Mouse (Mus musculus): ENCODE data around the gene Mad1l1. TPM values are rescaled to one million over a fixed set of nuclear protein-coding genes. Genes with fewer than 3 reads are reported as not detected.

Gene Mad1l1
- polyA plus RNA-seq, 1 experiment from 2014 or later = 43.7 TPM

DNA sequence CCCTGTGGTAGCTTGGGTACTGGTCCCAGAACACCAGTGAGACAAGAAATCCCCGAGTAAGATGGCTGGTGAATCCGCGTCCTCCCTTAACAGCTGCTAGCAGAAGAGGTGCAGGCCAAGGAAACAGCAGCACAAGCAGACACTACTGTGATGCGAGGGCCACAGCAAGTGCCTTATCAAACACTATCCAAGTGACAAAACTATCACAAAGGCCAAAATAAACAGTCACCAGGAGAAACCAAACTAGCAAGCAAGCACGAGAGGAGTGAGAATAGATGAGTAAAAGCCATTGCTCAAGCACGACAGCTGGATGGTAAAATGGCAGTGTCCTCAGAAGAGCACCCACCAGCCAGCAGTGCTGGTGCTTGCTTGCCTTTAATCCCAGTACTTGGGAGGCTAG is 153.8 kb downstream of the Mad1l1 start:
- no peak for DNase-seq (ENCODE audit: low spot score)
- Histone ChIP-seq H3K9ac (replicated peaks; ENCODE audit: low read length) (no peak overlapping the region), H3K4me1 (ENCODE audit: control insufficient read depth, insufficient read depth, low read length) (no peaks in the 10 kb centered on the region), H3K27ac (replicated peaks; ENCODE audit: low read depth, low read length) (no peak overlapping the region), H3K4me3 (ENCODE audit: low read depth, low read length) (no peak overlapping the region), H3K9me3 (replicated peaks; ENCODE audit: control insufficient read depth, low read length) (no peaks in the 10 kb centered on the region), H3K27me3 (ENCODE audit: control insufficient read depth, insufficient read depth, low read length) (no peaks in the 10 kb centered on the region), H3K4me2 (ENCODE audit: low read depth, low read length) (no peak overlapping the region), H3K36me3 (replicated peaks; ENCODE audit: control insufficient read depth, insufficient read depth, low read depth, low read length) (no peaks in the 10 kb centered on the region)
- ATAC-seq (replicated peaks; ENCODE audit: insufficient number of reproducible peaks, low FRiP score, low TSS enrichment, low read depth) = no peak
- 87% methylated on average over 6 of the region's 6 CpGs for WGBS

DNA sequence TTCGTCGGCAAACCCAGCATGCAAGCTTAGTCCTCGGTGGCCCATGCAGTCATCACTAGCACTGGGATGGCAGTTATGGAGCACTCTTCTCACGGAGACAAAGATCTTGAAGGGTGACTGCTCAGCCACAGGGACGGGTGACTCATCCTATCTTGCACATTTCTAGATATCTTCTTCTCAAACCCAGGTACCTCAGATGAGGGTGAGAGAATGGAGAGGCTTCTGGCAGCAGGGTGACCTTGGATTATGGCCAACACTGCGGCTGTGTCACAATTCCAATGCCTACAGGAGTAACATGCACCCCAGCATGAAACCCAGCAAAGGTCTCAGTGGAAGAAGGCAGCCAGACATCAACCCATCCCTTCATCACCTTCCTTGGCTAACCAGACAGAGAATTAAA is 154.3 kb downstream of the Mad1l1 start:
- Histone ChIP-seq H3K27me3 (ENCODE audit: control insufficient read depth, insufficient read depth, low read length) (no peaks in the 10 kb centered on the region), H3K4me3 (ENCODE audit: low read depth, low read length) (no peak overlapping the region), H3K9me3 (replicated peaks; ENCODE audit: control insufficient read depth, low read length) (no peaks in the 10 kb centered on the region), H3K36me3 (replicated peaks; ENCODE audit: control insufficient read depth, insufficient read depth, low read depth, low read length) (no peaks in the 10 kb centered on the region), H3K9ac (replicated peaks; ENCODE audit: low read length) (no peak overlapping the region), H3K4me2 (ENCODE audit: low read depth, low read length) (no peak overlapping the region), H3K4me1 (ENCODE audit: control insufficient read depth, insufficient read depth, low read length) (no peaks in the 10 kb centered on the region), H3K27ac (replicated peaks; ENCODE audit: low read depth, low read length) (no peak overlapping the region)
- WGBS = 93% methylated on average over 6 of the region's 6 CpGs
- ATAC-seq (replicated peaks; ENCODE audit: insufficient number of reproducible peaks, low FRiP score, low TSS enrichment, low read depth) (no peak), DNase-seq (ENCODE audit: low spot score) (no peak)

DNA sequence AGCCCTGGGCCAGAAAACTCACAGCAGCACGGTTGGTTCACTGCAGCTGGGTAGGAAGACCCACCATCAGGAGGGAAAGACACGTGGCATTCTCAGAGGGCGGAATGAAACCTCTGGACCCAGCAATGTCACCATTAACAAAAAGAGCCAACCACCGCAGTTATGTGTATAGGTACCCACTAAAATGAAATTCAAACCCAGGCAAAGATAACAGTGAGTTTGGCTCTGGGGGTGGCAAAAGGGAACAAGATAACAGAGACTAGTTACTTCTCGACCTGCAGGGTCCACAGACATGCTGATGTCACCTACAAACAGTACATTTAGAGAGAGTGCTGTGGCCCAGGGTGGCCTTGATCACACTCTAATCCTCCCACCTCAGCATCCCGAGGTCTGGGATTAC is 157.4 kb downstream of the Mad1l1 start:
- DNase-seq (ENCODE audit: low spot score) (no peak), ATAC-seq (replicated peaks; ENCODE audit: insufficient number of reproducible peaks, low FRiP score, low TSS enrichment, low read depth) (no peak)
- H3K4me3 ChIP-seq (ENCODE audit: low read depth, low read length) = no peak overlapping the region
- WGBS = 79% methylated on average over 6 of the region's 6 CpGs
- no peak overlapping the region for H3K4me2 ChIP-seq (ENCODE audit: low read depth, low read length)
- H3K27ac ChIP-seq (replicated peaks; ENCODE audit: low read depth, low read length) = no peak overlapping the region
- no peak overlapping the region for H3K9ac ChIP-seq (replicated peaks; ENCODE audit: low read length)
- no peaks in the 10 kb centered on the region for H3K36me3 ChIP-seq (replicated peaks; ENCODE audit: control insufficient read depth, insufficient read depth, low read depth, low read length)
- H3K27me3 ChIP-seq (ENCODE audit: control insufficient read depth, insufficient read depth, low read length) = no peaks in the 10 kb centered on the region
- no peaks in the 10 kb centered on the region for H3K9me3 ChIP-seq (replicated peaks; ENCODE audit: control insufficient read depth, low read length)
- no peaks in the 10 kb centered on the region for H3K4me1 ChIP-seq (ENCODE audit: control insufficient read depth, insufficient read depth, low read length)

DNA sequence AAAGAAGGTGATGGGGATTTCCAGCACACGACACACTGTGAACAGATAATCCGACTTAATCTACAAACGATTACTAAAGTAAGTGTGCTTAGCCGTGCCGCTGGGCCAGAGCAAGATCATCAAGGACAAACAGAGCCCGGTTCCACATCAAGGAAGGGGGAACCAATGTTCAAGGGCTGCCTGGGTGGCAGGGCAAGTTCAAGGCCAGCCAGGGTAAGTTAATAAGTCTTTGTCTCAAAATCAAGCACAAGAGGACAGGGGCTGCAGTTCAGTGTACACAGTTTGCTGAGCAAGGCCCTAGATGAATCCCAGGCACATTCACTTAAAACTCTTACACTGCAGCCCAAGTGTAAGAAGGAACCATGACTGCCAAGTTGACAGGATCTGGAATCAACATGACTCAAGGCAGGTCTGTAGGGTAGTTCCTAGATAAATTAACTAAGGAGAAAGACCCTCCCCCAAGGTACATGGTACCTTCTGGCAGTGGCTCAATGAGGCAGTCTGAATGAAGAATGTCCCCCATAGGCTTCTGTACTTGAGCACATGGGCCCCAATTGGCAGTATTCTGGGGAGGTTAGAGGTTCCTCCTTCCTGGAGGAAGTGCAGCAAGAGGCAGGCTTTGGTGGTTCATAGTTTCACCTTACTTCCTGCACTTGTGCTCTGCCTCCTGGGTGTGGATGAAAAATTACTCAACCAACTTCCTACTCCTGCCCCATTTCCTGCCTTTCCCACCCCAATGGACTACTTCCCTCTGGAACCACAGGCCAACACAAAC is 159.1 kb downstream of the Mad1l1 start:
- H3K36me3 ChIP-seq (replicated peaks; ENCODE audit: control insufficient read depth, insufficient read depth, low read depth, low read length) = no peaks in the 10 kb centered on the region
- ATAC-seq (replicated peaks; ENCODE audit: insufficient number of reproducible peaks, low FRiP score, low TSS enrichment, low read depth) (no peak), DNase-seq (ENCODE audit: low spot score) (no peak)
- H3K4me3 ChIP-seq (ENCODE audit: low read depth, low read length) = no peak overlapping the region
- no peaks in the 10 kb centered on the region for H3K9me3 ChIP-seq (replicated peaks; ENCODE audit: control insufficient read depth, low read length)
- no peak overlapping the region for H3K27ac ChIP-seq (replicated peaks; ENCODE audit: low read depth, low read length)
- no peak overlapping the region for H3K4me2 ChIP-seq (ENCODE audit: low read depth, low read length)
- no peaks in the 10 kb centered on the region for H3K4me1 ChIP-seq (ENCODE audit: control insufficient read depth, insufficient read depth, low read length)
- H3K27me3 ChIP-seq (ENCODE audit: control insufficient read depth, insufficient read depth, low read length) = no peaks in the 10 kb centered on the region
- no peak overlapping the region for H3K9ac ChIP-seq (replicated peaks; ENCODE audit: low read length)
- WGBS = 82% methylated on average over 6 of the region's 6 CpGs

DNA sequence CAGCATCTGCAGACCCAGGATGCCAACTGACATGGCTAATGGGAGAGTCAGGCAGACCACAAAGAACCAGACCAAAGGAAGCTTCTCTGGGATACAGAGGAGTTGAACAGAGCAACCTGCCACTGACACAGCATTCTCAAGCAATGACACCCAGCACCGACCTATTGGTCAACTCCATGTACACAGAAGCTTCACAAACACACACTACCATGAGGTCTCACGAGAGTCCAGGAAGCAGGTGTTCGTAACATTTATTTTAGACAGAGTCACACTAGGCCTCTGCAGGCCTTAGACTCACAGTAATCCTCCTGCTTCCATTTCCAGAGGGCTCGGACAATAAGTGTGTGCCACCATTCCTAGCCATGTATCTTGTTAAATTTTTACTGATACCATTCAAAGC is 162.3 kb downstream of the Mad1l1 start:
- no peak overlapping the region for H3K4me2 ChIP-seq (ENCODE audit: low read depth, low read length)
- ATAC-seq (replicated peaks; ENCODE audit: insufficient number of reproducible peaks, low FRiP score, low TSS enrichment, low read depth) = no peak
- no peak overlapping the region for H3K9ac ChIP-seq (replicated peaks; ENCODE audit: low read length)
- DNase-seq (ENCODE audit: low spot score) = no peak
- no peaks in the 10 kb centered on the region for H3K4me1 ChIP-seq (ENCODE audit: control insufficient read depth, insufficient read depth, low read length)
- 89% methylated on average over 4 of the region's 4 CpGs for WGBS
- no peaks in the 10 kb centered on the region for H3K9me3 ChIP-seq (replicated peaks; ENCODE audit: control insufficient read depth, low read length)
- no peak overlapping the region for H3K27ac ChIP-seq (replicated peaks; ENCODE audit: low read depth, low read length)
- H3K27me3 ChIP-seq (ENCODE audit: control insufficient read depth, insufficient read depth, low read length) = no peaks in the 10 kb centered on the region
- no peaks in the 10 kb centered on the region for H3K36me3 ChIP-seq (replicated peaks; ENCODE audit: control insufficient read depth, insufficient read depth, low read depth, low read length)
- H3K4me3 ChIP-seq (ENCODE audit: low read depth, low read length) = no peak overlapping the region

DNA sequence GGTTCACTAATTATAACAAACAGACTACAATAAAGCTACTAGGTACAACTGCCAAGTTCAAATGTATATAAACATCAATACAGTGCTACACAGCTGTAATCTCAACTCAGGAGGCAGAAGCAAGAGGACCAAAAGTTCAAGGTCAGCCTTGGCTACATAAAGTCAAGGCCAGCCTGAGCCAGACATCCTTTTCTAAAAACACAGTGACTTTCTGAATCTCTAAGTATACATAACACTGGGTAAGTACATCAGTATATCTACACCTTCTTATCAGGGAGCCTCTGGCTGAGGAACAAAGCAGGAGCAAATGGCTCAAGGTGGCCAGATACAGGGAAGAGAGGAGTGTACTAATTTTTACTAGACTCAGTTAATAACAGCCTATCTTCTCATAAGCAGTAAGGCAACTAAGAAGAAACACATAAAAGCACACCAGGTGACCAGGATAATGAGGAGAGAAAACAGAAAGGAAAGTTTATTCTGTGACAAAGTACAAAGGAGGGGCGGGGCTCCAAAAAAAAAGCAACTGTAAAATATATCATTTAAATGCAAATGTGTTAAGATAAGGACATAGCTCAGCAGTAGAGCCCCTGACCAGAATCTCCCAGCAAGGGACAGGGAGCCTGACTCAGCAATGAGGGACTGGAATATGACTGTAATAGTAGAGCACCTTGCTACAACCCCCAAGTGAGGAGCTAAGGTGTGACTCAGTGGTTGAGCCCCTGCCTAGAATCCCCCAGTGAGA is 163.3 kb downstream of the Mad1l1 start:
- WGBS = 83% methylated on average over 1 of the region's 1 CpGs
- H3K27ac ChIP-seq (replicated peaks; ENCODE audit: low read depth, low read length) = no peak overlapping the region
- H3K9me3 ChIP-seq (replicated peaks; ENCODE audit: control insufficient read depth, low read length) = no peaks in the 10 kb centered on the region
- ATAC-seq (replicated peaks; ENCODE audit: insufficient number of reproducible peaks, low FRiP score, low TSS enrichment, low read depth) = no peak
- H3K4me2 ChIP-seq (ENCODE audit: low read depth, low read length) = no peak overlapping the region
- H3K4me1 ChIP-seq (ENCODE audit: control insufficient read depth, insufficient read depth, low read length) = no peaks in the 10 kb centered on the region
- DNase-seq (ENCODE audit: low spot score) = no peak
- no peak overlapping the region for H3K9ac ChIP-seq (replicated peaks; ENCODE audit: low read length)
- no peaks in the 10 kb centered on the region for H3K27me3 ChIP-seq (ENCODE audit: control insufficient read depth, insufficient read depth, low read length)
- H3K36me3 ChIP-seq (replicated peaks; ENCODE audit: control insufficient read depth, insufficient read depth, low read depth, low read length) = no peaks in the 10 kb centered on the region
- no peak overlapping the region for H3K4me3 ChIP-seq (ENCODE audit: low read depth, low read length)

DNA sequence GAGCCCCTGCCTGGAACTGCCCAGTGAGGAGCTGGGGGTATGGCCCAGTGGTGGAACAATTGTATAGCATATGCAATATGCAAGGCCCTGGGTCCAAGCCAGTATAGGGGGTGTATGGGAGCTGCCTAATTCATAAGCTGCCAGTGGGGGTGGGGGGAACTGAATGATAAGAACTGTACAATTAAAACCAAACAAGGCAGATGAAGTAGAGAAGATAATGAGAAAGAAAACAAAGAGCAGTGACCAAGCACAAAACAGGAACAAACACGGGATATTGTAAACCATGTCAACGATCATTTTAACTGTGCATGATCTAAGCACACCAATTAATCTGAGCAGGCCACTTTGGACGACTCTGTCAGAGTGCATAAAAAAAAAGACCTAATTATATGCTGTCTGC is 167.2 kb downstream of the Mad1l1 start:
- no peak overlapping the region for H3K27ac ChIP-seq (replicated peaks; ENCODE audit: low read depth, low read length)
- no peak for ATAC-seq (replicated peaks; ENCODE audit: insufficient number of reproducible peaks, low FRiP score, low TSS enrichment, low read depth)
- no peak overlapping the region for H3K4me3 ChIP-seq (ENCODE audit: low read depth, low read length)
- DNase-seq (ENCODE audit: low spot score) = no peak
- no peak overlapping the region for H3K4me2 ChIP-seq (ENCODE audit: low read depth, low read length)
- 79% methylated on average over 3 of the region's 3 CpGs for WGBS
- H3K9ac ChIP-seq (replicated peaks; ENCODE audit: low read length) = no peak overlapping the region
- no peaks in the 10 kb centered on the region for H3K27me3 ChIP-seq (ENCODE audit: control insufficient read depth, insufficient read depth, low read length)
- no peaks in the 10 kb centered on the region for H3K4me1 ChIP-seq (ENCODE audit: control insufficient read depth, insufficient read depth, low read length)
- H3K36me3 ChIP-seq (replicated peaks; ENCODE audit: control insufficient read depth, insufficient read depth, low read depth, low read length) = no peaks in the 10 kb centered on the region
- H3K9me3 ChIP-seq (replicated peaks; ENCODE audit: control insufficient read depth, low read length) = no peaks in the 10 kb centered on the region

DNA sequence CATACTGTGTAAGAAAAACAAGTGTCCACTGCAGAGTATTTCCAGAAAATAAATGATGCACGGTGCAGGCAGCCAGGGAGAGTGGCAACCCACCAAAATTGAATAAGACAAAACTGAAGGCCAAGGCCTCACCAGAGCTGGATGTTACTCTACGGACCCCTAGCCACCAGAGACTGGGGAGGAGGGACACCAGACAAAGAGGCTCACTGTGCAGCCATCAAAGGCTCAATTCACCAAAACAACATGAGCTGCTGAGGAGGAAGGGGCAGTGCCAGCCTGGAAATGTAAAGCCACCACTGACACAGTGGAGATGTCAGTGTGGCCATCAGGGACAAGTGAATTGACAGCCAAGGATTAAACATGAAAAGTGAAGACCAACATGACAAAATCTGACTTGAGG is 169.5 kb downstream of the Mad1l1 start:
- no peaks in the 10 kb centered on the region for H3K27me3 ChIP-seq (ENCODE audit: control insufficient read depth, insufficient read depth, low read length)
- no peaks in the 10 kb centered on the region for H3K4me1 ChIP-seq (ENCODE audit: control insufficient read depth, insufficient read depth, low read length)
- WGBS = 36% methylated on average over 2 of the region's 2 CpGs
- no peaks in the 10 kb centered on the region for H3K9me3 ChIP-seq (replicated peaks; ENCODE audit: control insufficient read depth, low read length)
- ATAC-seq (replicated peaks; ENCODE audit: insufficient number of reproducible peaks, low FRiP score, low TSS enrichment, low read depth) (no peak), DNase-seq (ENCODE audit: low spot score) (no peak)
- no peaks in the 10 kb centered on the region for H3K36me3 ChIP-seq (replicated peaks; ENCODE audit: control insufficient read depth, insufficient read depth, low read depth, low read length)
- no peak overlapping the region for H3K4me3 ChIP-seq (ENCODE audit: low read depth, low read length)
- H3K4me2 ChIP-seq (ENCODE audit: low read depth, low read length) = no peak overlapping the region
- H3K27ac ChIP-seq (replicated peaks; ENCODE audit: low read depth, low read length) = no peak overlapping the region
- H3K9ac ChIP-seq (replicated peaks; ENCODE audit: low read length) = no peak overlapping the region
